Mouse (Mus musculus): ENCODE measurements at regions not wholly inside any gene's neighbourhood (a gene's known extent, or its start where the extent isn't known, plus 50 kb on each side); places are given as distances from the start of the nearest gene placed in this dataset.

GRCm38 (mm10) chr9:43466883-43467282 is 156.2 kb downstream of the Trim29 start:
- no peak for ATAC-seq

DNA sequence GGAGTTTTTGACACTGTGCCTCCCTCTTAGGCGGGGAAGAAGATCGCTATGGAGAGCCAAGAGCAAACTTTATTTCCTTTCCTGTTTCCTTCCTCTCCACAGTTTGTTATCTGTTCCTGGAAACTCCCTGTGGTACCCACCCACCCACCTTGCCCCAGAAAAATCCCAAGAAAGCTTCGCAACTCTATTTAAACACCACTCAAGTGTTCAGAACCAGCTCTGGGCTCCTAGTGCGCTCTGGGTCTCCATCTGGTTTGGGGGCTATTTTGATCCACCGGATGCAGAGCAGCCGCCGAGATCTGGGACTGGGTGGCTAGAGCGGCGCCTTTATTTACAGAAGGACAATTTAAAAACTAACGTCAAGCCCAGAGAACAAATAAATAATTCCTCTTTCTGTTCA is 158.6 kb downstream of the Trim29 start:
- ATAC-seq, result no peak

DNA sequence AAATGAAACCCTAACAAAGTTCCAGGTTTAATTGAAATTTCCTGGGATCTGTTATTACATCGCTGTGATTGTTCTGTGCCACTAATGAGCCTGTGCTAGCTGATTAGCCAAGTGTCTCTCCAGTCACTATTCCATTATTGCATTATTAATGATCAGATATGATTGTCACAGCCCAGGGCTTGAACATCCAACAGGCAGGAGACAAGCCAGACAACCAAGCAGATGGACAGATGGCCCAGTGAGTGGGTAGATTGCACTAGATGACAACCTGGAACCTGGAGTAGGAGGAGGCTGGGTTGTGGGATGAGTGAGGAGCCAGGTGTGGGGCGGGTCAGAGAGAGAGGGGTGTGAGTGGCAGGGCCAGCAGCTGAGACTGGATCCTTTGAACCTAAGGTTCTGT is 161.6 kb downstream of the Trim29 start:
- no peak for ATAC-seq

- ATAC-seq, result no peak
Observed at GRCm38 (mm10) chr9:43473164-43473563, 162.5 kb downstream of the Trim29 start.

GRCm38 (mm10) chr9:43473601-43474302 is 163.1 kb downstream of the Trim29 start:
- ATAC-seq, result no peak

DNA sequence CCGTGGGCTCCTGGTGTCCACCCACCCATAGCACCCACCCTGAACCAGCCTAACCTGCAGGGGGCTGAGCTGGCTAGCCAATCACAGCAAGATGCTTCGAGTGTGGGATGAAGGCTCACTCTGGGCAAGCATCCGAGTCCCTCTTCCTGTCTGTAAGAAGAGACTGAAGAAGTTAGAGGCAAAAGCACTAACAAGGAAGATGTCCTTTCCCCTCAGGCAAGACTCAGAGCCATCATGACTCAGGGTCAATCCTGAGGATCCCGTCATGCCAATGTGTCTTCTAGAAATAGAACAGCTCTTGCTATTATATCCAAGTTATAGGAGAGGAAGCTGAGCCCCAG is 163.6 kb downstream of the Trim29 start:
- no peak for ATAC-seq

DNA sequence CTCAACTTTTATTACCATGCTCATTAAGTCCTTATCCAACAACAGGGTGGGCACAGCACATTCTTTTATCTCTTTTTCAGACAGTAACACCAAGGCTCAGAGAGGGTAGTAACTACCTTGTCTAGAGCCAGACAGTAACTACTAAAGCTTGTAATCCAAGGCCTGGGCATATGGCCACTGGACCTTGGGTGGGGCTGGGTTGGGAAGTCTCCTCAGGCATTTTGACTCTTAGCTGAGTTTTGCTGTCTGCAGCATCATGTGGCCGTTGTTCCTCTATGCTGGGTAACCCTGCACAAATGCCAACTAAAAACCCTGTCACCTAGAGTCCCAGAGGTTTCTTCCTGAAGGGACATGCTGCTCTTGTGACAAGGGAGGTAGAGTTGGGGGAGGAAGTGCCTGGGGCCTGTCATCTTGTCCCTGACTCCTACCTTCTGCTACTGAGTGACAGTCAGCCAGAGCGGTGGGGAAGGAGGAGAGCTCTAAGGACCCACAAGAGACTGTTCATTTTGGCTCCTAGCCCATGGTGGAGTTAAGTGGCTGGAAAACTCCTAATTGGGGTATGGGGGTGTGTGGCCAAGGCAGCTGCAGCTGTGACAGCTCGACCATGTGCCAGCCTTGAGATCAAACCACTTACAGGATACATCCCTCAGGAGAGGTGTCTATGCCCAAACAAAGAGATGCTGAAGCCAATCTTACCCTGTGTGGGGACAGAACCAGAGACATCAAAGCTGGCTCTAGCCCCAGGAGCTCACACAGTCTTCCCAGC is 170.4 kb downstream of the Trim29 start:
- no peak for ATAC-seq

GRCm38 (mm10) chr9:43482101-43483090 is 171.7 kb downstream of the Trim29 start:
- ATAC-seq, result no peak

- no peak for ATAC-seq
Observed at GRCm38 (mm10) chr9:43483195-43483594, 172.5 kb downstream of the Trim29 start.

DNA sequence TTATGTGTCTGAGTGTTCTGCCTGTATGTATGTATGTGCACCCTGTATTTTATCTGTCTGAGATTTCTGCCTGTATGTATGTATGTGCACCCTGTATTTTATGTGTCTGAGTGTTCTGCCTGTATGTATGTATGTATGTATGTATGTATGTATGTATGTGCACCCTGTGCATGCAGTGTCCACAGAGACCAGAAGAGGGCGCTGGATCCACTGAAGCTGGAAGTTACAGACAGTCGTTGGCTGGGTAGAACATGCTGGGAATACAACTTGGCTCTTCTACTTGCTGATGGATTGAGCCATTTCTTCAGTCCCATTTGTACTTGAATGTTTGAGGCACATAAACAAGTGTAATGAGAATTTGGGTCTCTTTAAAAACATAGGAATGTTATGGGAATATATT is 173.3 kb downstream of the Trim29 start:
- ATAC-seq, result no peak

DNA sequence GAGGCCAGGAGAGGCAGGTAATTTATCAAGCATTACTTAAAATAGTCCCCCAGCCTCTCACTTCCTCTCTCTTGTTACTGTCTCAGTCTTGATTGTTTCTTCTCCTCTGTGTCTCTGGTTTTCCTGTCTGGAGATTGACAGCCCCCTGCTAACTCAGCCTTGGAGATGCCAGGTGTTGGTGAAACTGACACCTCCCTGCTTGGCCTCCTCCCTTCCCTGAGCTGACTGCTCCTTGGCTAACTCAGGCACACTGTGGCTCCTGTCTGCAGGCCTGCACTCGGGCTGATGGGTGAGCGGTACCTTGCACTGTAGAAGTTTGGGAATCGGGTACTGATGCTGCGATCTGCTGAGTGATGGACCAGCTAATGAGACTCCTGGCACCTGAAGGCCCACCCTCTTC is 176.1 kb downstream of the Trim29 start:
- ATAC-seq, result no peak

- ATAC-seq, result no peak
Observed at GRCm38 (mm10) chr9:43489205-43489604, 178.6 kb downstream of the Trim29 start.

- no peak for ATAC-seq
Observed at GRCm38 (mm10) chr9:43491024-43491751, 180.5 kb downstream of the Trim29 start.

GRCm38 (mm10) chr9:43492236-43493000 is 181.8 kb downstream of the Trim29 start:
- no peak for ATAC-seq

DNA sequence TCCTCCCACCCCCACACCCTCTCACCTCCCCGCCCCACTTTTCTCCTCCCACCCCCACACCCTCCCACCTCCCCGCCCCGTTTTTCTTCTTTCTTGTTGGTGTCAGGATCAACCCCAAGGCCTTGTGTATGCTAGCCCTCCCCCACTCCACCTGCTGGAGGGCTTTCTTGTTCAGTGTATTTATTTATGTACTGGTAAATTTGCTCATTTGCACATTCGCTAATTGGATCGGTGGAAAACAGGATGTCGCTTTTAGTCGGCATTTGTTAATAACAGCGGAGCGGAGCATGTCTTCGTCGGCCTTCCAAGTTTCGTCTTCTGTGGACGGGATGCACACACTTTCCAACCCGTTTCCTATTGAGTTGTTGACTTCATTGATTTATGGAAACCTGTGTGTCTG is 187.9 kb downstream of the Trim29 start:
- no peak for ATAC-seq

- ATAC-seq, result no peak
Observed at GRCm38 (mm10) chr9:43504270-43504932, 193.8 kb downstream of the Trim29 start.

- no peak for ATAC-seq
Observed at GRCm38 (mm10) chr9:43505856-43506255, 195.2 kb downstream of the Trim29 start.

DNA sequence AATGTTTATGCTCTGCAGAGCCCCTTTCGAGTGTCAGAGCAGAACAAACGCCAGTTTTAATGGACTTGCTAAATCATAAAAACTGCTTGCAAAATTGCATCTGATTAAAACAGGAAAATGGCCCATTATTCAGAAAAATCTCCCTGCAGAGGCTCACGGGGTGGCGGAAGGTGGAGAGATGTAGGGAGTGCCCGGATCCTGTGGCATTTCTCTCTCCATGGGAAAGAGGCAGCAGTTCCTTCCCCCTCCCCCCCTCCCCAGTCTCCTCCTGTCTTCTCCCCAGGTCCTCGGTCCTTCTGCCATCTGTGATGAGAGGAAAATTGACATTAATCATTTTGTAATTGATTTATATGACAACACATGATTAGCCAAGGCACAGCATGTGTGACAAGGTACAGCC is 195.6 kb downstream of the Trim29 start:
- no peak for ATAC-seq

- no peak for ATAC-seq
Observed at GRCm38 (mm10) chr9:43512806-43513205, 202.2 kb downstream of the Trim29 start.

DNA sequence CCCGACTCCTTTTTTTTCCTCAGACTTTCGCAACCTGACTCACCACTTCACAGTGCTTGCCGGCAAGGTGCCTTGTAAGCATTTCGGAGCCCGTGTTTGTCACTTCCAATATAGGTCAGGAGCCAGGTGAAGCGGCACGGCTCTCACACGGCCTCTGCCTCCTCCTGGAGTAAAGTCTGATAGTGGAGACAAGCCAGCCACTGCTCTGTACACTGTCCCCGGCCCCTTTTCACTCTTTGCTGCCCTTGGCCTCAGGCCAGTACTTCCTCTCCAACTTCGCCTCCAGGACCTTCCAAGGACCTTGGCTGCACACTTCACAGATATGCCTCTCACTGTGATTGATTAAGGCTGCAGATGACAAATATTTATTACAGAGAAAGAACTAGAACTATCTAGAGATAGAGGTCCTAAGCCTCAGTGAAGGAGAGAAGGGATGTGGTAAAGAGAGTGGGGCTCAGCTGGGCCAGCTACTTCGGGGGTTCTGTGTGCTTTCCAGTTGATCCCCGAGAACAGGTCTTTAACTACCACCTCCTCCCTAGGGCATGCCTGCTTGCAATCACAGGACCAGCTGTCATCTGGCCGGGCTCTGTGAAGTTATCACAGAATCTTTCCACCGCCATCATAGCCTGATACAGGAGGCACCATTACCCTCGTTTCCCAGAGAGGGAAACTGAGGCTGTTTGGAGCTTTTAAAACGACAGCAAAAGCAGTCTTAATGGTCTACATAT is 204.2 kb downstream of the Trim29 start:
- ATAC-seq, result no peak

Measured in inflammation-experienced regulatory T-cells, adult 6 months (primary cell).